Mouse (Mus musculus) forelimb bud, embryonic 11.5 days (tissue): ENCODE measurements around the gene Fggy.

Source experiments
- DNase-seq: peaks from one replicate; pipeline ENCODE4 v3.0.0-alpha.2; 2012; ENCODE audit warnings: low read depth, low spot score

The Fggy gene

GRCm38 (mm10) chr4:95588722-95589283 lies 31.5 kb downstream of the Fggy start:
- no peak for DNase-seq

GRCm38 (mm10) chr4:95590878-95591277 lies 33.6 kb downstream of the Fggy start:
- DNase-seq, result no peak

DNA sequence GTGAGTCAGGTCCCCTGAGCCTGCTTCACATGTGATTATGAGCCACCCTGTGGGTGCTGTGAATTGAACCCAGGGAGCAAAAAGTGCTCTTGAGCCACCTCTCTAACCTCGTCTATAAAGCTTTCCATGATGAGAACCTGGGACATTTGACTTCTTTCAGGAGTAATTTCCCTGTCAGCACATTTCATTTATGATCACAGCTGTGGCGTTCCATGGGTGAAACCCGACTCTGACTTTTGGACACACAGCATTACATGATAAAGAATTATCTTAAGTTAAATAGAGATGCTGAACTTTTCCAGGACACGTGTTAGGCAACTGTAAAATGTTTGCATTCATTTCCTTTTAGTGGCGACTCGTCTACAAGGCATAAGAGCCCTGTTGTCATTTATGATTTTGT lies 39.9 kb downstream of the Fggy start:
- DNase-seq, result no peak

GRCm38 (mm10) chr4:95601776-95602175 lies 44.5 kb downstream of the Fggy start:
- DNase-seq, result peak; percentile 59

DNA sequence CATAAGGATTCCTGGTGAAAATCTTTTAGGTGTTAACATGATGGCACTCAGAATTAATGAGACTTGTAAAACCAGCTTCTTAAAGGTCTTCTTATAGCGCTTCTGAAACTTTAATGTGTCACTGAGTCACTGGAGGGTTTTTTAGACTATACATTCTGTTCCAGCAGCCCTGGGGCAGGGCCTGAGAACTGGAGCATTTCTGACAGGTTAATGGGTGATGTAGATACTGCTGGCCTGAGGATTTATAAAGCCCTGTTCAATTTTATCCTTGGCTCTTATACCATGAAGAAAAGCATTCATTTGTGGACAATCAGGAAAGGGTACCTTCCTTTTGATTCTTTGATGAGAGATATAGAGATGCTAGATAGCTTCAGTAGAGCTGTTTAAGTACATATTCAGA lies 45.9 kb downstream of the Fggy start:
- no peak for DNase-seq

- DNase-seq, result no peak
Measured at GRCm38 (mm10) chr4:95610663-95611062, 53.4 kb downstream of the Fggy start.

DNA sequence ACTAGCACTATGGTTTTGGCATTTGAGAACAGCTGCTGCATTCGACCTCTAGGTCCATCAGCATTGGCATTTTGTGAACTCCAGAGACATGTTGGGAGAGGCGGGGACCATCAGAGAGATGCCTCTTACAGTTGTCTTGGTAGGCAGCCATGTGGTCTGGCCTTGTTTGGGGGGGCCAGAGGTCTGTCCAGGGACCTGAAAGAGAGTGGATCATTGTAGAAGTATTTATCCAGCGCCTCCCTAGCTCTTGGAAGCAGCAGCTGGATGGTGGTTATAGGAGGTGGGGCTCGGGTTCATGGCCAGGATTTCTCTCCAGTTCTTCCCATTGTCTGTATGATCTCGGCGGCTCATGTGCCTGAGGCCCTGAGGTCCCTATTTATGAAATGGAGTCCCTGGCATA lies 54.1 kb downstream of the Fggy start:
- no peak for DNase-seq

GRCm38 (mm10) chr4:95621046-95621445 lies 63.7 kb downstream of the Fggy start:
- no peak for DNase-seq

DNA sequence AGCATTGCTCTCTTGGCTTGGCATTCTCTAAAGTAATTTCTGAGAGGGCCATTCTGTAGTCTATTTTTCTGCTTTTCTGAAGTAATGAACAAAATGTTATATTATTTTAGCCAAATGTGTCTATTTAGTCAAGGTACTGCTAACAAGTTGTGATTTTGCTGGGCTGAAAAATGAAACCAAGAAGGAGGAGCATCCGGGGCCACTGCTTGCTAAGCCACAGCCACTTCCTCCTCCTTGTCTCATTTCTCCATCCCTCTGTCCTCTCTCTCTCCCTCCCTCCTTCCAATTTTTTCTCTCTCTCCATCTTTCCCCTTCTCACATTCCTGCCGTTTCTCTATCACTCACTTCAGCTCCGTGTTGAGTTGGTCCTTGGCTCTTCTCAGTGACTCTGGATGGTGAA lies 67.4 kb downstream of the Fggy start:
- no peak for DNase-seq

GRCm38 (mm10) chr4:95625651-95626050 lies 68.3 kb downstream of the Fggy start:
- no peak for DNase-seq

DNA sequence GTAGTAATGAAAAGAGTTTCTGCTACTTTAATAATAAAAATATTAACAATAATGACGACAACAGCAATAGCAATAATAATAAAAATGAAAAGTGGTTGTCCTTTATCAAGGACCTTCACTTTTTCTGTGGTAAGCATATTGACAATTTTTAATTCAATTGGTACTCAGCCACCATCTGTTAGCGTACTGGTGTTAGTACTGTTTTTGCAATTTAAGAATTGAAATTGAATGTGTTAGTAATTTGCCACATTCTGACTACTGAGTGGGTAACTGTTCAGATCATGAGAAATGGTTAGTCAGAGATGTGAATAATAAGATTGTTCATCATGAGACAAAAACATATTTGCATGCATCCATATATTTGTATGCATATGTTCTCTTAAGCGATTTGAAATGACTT lies 68.9 kb downstream of the Fggy start:
- DNase-seq, result no peak

DNA sequence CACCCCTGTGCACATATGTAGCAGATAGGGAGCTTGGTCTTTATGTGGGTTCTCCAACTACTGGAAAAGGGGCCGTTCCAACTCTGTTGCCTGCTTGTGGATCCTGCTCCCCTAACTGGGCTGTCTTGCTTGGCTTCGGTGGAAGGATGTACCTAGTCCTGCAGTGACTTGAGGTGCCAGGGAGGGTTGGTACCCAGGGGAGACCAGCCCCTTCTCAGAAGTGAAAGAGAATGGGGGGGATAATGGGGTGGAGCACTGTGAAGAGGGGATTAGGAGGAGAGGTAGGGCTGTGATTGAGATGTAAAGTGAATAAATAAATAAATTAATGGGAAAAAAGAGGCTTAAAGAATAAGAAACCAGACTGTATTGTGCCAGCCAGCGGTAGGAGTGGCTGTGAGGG lies 77.6 kb downstream of the Fggy start:
- DNase-seq, result no peak

DNA sequence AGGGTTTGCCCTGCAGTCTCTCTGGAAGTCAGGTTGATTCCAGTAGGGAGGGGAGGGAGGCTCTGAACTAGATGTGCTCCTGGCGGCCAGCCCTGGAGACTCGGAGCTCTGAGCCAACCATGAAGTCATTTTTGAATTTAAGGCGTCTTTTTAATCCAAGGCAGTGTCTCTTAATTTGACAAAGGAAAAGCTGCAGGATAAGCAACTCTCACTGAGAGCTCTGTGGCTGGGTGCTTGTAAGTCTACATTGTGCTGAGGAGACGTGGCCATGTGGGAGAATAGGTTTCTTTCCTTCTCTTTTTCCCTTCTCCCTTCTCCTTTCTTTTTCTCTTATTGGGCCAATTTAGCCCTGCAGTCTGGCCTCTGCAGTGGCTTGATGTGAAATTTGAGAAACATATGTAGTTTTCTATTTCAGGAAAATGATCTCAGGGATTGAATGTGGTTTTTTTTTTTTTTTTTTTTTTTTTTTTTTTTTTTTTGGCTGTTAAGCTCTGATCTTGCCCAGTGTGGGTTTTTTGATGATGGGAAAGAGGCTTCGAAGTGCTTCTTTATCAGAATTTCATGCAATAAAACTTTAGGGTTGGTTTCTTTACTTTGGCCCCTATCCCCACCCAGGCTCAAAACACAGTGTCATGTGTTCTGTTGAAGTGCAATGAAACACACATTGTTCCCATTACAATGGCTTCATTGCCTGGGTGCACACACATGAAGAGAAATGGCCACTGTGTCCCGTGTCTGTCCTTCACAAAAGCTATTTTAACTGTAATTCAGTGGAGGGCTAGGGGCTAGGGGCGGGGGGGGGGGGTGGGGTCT lies 79.8 kb downstream of the Fggy start:
- no peak for DNase-seq

- DNase-seq, result no peak
Measured at GRCm38 (mm10) chr4:95638063-95638462, 80.8 kb downstream of the Fggy start.

DNA sequence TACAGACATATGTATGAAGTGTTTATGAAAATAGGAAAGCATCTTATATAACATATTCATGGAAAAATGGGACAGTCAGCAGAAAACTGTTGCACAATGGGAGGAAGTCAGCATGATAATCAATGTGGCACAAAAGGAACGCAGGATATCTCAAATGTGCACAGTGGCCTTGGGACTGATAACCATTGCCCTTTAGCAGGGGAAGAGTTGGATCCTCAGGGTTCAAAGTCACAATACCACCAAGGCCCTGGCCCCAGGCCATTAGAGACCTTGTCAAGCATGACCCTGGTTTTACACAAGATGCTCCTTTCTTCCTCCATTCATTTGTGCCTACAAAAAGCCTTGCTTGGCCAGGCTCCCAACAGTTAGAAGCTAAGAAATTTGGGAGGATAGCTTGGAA lies 83.5 kb downstream of the Fggy start:
- no peak for DNase-seq

GRCm38 (mm10) chr4:95644048-95644447 lies 86.7 kb downstream of the Fggy start:
- no peak for DNase-seq

DNA sequence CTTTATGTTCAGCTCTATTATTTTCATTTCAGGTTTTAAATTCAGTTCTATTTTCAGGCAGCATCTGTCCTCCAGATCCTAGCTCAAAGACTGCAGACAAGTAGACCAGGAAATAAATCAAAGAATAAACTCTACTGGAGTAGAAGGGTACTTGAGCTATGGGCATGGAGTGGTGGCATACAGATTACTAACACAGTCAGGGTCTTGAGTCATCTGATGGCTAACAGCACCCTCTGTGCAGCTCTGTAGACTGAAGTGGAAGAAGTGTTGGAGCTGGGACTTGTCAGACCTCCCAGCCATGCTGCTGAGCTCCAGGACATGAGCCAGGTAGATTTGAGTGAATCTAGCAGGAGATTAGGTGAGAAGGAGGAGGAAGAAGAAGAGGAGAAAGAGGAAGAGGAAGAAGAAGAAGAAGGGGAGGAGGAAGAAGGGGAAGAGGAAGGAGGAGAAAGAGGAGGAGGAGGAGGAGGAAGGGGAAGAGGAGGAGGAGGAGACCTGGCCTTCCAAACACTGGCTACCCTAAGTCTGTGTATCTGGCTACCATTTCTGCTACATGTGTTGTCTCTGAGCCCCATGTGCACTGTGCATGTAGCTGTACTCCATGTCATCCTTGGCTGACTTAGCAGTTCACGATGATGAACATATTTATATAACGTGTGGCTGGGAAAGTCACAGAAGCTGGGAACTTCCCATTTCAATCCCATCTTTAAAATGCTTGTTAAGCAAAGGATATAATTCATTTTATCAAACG lies 91.7 kb downstream of the Fggy start:
- DNase-seq, result no peak

- DNase-seq, result no peak
Measured at GRCm38 (mm10) chr4:95649552-95649905, 92.2 kb downstream of the Fggy start.

DNA sequence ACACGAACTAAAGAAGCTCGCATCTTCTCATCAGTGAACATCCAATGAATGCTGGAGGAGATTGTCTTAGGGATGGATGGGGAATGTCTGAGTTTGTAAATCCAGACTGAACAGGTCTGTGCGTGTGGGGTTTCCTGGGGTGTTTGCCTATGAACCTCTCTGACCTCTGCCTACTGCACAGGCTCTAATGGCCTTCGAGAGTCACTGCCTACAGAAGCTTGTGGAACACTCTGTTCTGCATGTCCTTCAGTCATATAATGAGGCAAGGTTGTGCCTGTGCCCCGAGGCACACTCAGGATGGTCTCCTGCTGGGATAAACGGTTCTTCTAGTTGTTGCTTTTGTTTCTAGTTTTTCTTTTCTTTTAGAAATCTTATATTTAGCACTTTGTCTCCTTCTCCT lies 92.7 kb downstream of the Fggy start:
- no peak for DNase-seq

GRCm38 (mm10) chr4:95652044-95652443 lies 94.7 kb downstream of the Fggy start:
- no peak for DNase-seq

DNA sequence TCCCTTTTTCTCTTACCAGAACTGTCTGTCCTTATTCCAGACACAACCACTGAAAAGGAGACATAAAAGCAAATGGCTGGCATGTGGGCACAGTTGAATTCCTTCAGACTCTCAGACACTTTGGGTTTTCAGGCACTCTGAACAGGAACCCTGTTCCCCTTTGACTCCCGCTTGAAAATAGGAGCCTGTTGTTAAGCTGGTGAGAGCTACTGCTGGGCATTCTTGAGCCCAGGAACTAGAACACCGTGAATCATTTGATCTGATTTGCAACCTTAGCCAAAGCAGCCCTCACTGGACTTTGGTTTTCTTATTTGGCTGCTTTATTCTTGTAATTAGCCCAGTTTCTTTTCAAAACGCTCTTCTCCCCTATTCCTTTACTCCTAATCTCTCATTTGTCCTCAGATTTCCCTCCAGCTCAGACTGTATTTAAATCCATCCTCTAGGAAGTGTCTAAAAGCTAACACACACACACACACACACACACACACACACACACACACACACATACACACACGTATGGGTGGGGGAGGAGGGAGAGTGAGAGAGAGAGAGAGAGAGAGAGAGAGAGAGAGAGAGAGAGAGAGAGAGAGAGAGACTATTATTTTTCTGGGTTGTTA lies 96.1 kb downstream of the Fggy start:
- no peak for DNase-seq

DNA sequence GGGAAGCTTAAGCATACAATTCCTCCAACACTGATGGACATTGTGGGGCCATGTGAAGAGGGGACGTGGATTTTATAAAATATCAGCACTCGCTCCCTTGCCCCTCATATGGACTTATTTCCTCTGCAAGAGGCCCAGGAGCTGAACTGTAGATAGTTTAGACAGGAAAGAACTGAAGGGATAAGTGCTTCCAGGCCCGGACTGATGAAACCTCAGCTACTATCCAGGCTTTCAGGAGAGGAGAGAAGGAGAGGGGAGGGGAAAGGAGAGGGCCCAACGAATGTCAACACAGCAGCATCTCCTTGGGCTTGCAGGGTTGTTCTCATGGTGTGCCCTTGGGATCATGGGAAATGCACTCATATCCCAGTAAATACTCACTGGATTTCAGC lies 96.6 kb downstream of the Fggy start:
- DNase-seq, result no peak

- DNase-seq, result no peak
Measured at GRCm38 (mm10) chr4:95659024-95659423, 101.7 kb downstream of the Fggy start.
